Mouse (Mus musculus): ENCODE data around the gene Chic1. TPM values are rescaled to one million over a fixed set of nuclear protein-coding genes. Genes with fewer than 3 reads are reported as not detected.

Gene Chic1
- polyA plus RNA-seq, 1 experiment from 2014 or later = 0.20 TPM

GRCm38 (mm10) chrX:103393841-103394240, 37.6 kb downstream of the Chic1 start:
- 27% methylated on average over 1 of the region's 1 CpGs for WGBS (ENCODE audit: insufficient replicate concordance)
- Histone ChIP-seq H3K4me1 (ENCODE audit: insufficient read depth) (no peaks in the 10 kb centered on the region), H3K9ac (replicated peaks) (no peak overlapping the region), H3K4me2 (ENCODE audit: low read depth, low read length) (no peak overlapping the region), H3K27ac (ENCODE audit: low read depth) (no peak overlapping the region), H3K36me3 (replicated peaks; ENCODE audit: insufficient read depth, low read length) (no peaks in the 10 kb centered on the region), H3K9me3 (ENCODE audit: low read length) (no peaks in the 10 kb centered on the region), H3K4me3 (ENCODE audit: low read depth, low read length) (no peak overlapping the region), H3K27me3 (ENCODE audit: insufficient read depth, low read length) (peaks cover 4% of the 10 kb centered on the region; the same call in 1 of the 2 replicates)
- TF ChIP-seq EP300 (IDR thresholded peaks at IDR 0.05; ENCODE audit: low read depth) = no peak
- TF ChIP-seq CTCF (IDR thresholded peaks at IDR 0.05; ENCODE audit: low read depth) = no peak
- DNase-seq (no peak), ATAC-seq (no peak)

DNA sequence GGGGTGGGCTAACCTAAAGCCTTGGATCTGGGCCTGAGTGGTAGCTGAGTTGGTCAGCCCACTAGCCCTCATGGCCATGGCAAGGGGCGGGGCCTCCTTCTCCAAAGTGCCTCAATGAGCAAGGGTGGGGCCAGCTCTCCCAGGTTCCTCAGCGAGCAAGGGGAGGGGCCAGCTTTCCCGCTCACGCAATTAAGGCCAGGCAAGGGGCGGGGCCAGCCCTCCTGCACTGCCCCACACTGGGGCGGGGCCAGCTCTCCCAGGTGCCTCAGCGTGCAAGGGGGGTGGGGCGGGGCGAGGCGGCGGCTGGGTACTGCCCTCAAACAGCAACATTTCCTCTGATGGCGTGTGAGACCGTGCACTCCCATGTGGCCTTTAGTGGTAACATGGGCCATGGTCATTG, 48.7 kb downstream of the Chic1 start:
- H3K27me3 ChIP-seq (ENCODE audit: insufficient read depth, low read length) = 0 out of 2 replicates have a peak, but pooled peaks cover 3% of the 10 kb centered on the region
- 64% methylated on average over 11 of the region's 13 CpGs for WGBS (ENCODE audit: insufficient replicate concordance)
- no peak overlapping the region for H3K27ac ChIP-seq (ENCODE audit: low read depth)
- no peaks in the 10 kb centered on the region for H3K4me1 ChIP-seq (ENCODE audit: insufficient read depth)
- H3K4me3 ChIP-seq (ENCODE audit: low read depth, low read length) = no peak overlapping the region
- no peak overlapping the region for H3K4me2 ChIP-seq (ENCODE audit: low read depth, low read length)
- TF ChIP-seq CTCF (IDR thresholded peaks at IDR 0.05; ENCODE audit: low read depth) = no peak
- no peak for TF ChIP-seq EP300 (IDR thresholded peaks at IDR 0.05; ENCODE audit: low read depth)
- DNase-seq = peak; percentile 13
- no peaks in the 10 kb centered on the region for H3K36me3 ChIP-seq (replicated peaks; ENCODE audit: insufficient read depth, low read length)
- H3K9me3 ChIP-seq (ENCODE audit: low read length) = no peaks in the 10 kb centered on the region
- no peak for ATAC-seq
- H3K9ac ChIP-seq (replicated peaks) = no peak overlapping the region

DNA sequence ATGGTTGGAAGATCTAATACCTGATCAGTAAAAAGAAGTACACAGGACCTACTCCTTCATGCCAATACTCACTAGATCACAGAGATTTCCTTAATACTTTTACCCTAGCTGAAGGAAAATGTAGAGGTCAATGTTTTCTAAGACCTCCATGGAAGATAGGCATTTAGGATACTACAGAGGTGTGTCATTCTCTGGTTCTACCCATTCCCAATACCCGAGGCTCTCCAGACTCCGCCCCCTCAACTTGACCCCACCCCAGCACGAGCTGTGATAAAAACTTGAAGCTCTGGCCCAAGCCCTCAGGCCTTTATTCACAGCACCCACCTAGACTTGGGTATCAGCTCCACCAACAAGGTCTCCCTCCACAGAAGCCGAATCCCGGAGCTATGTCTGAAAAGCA, 57.9 kb downstream of the Chic1 start, which contains the start of gene Tsx:
Tsx (plus strand) TSS at position 301 of the 400 bp plus-strand sequence.
- WGBS (ENCODE audit: insufficient replicate concordance) = 75% methylated on average over 5 of the region's 5 CpGs
- H3K4me2 ChIP-seq (ENCODE audit: low read depth, low read length) = no peak within 1 kb of the TSS
- H3K27me3 ChIP-seq (ENCODE audit: insufficient read depth, low read length) = peaks cover 2% of the 10 kb centered on the region; the same call in 1 of the 2 replicates
- TF ChIP-seq EP300 (IDR thresholded peaks at IDR 0.05; ENCODE audit: low read depth) (no peak), CTCF (IDR thresholded peaks at IDR 0.05; ENCODE audit: low read depth) (no peak)
- H3K4me1 ChIP-seq (ENCODE audit: insufficient read depth) = no peaks in the 10 kb centered on the region
- ATAC-seq (no peak), DNase-seq (no peak)
- no peak within 1 kb of the TSS for H3K9ac ChIP-seq (replicated peaks)
- H3K4me3 ChIP-seq (ENCODE audit: low read depth, low read length) = no peak within 1 kb of the TSS
- H3K36me3 ChIP-seq (replicated peaks; ENCODE audit: insufficient read depth, low read length) = no peaks in the 10 kb centered on the region
- H3K9me3 ChIP-seq (ENCODE audit: low read length) = no peaks in the 10 kb centered on the region
- H3K27ac ChIP-seq (ENCODE audit: low read depth) = no peak within 1 kb of the TSS

DNA sequence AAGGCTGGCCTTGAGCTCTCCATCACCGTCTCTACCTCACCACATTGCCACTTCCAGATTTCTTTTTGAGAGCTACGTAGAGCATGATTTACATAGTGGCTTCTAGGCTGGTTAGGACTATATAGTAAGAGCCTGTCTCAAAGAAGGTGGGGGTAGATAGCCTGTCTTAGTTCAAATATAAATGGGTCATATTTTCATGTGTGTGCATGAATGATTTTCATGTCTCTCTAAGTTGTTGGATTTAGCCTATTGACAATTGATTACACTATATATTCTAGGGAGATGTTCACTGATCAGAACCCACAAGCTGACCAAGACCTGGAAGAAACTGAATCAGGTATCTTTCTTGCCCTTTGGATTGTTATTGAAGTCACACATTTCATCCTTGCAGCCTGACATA, 65.4 kb downstream of the Chic1 start, which contains the start of gene Gm26992:
Gm26992 (plus strand) TSS at position 301 of the 400 bp plus-strand sequence.
- Histone ChIP-seq H3K9me3 (ENCODE audit: low read length) (no peaks in the 10 kb centered on the region), H3K9ac (replicated peaks) (no peak within 1 kb of the TSS), H3K4me2 (ENCODE audit: low read depth, low read length) (no peak within 1 kb of the TSS), H3K4me1 (ENCODE audit: insufficient read depth) (no peaks in the 10 kb centered on the region), H3K4me3 (ENCODE audit: low read depth, low read length) (no peak within 1 kb of the TSS), H3K27me3 (ENCODE audit: insufficient read depth, low read length) (no peaks in the 10 kb centered on the region), H3K36me3 (replicated peaks; ENCODE audit: insufficient read depth, low read length) (no peaks in the 10 kb centered on the region), H3K27ac (ENCODE audit: low read depth) (no peak within 1 kb of the TSS)
- no peak for TF ChIP-seq EP300 (IDR thresholded peaks at IDR 0.05; ENCODE audit: low read depth)
- TF ChIP-seq CTCF (IDR thresholded peaks at IDR 0.05; ENCODE audit: low read depth) = no peak
- ATAC-seq (no peak), DNase-seq (no peak)
- WGBS (ENCODE audit: insufficient replicate concordance) = 81% methylated on average over 2 of the region's 2 CpGs

GRCm38 (mm10) chrX:103427677-103428076, 71.4 kb downstream of the Chic1 start:
- H3K27me3 ChIP-seq (ENCODE audit: insufficient read depth, low read length) = peaks cover 15% of the 10 kb centered on the region; the same call in 1 of the 2 replicates
- ATAC-seq (no peak), DNase-seq (no peak)
- H3K4me2 ChIP-seq (ENCODE audit: low read depth, low read length) = no peak overlapping the region
- H3K36me3 ChIP-seq (replicated peaks; ENCODE audit: insufficient read depth, low read length) = no peaks in the 10 kb centered on the region
- no peak overlapping the region for H3K9ac ChIP-seq (replicated peaks)
- H3K4me3 ChIP-seq (ENCODE audit: low read depth, low read length) = no peak overlapping the region
- 71% methylated on average over 7 of the region's 7 CpGs for WGBS (ENCODE audit: insufficient replicate concordance)
- H3K27ac ChIP-seq (ENCODE audit: low read depth) = no peak overlapping the region
- no peaks in the 10 kb centered on the region for H3K9me3 ChIP-seq (ENCODE audit: low read length)
- TF ChIP-seq CTCF (IDR thresholded peaks at IDR 0.05; ENCODE audit: low read depth) (no peak), EP300 (IDR thresholded peaks at IDR 0.05; ENCODE audit: low read depth) (no peak)
- H3K4me1 ChIP-seq (ENCODE audit: insufficient read depth) = no peaks in the 10 kb centered on the region

- Histone ChIP-seq H3K9me3 (ENCODE audit: low read length) (no peaks in the 10 kb centered on the region), H3K27me3 (ENCODE audit: insufficient read depth, low read length) (peaks cover 15% of the 10 kb centered on the region; the same call in 1 of the 2 replicates), H3K4me1 (ENCODE audit: insufficient read depth) (no peaks in the 10 kb centered on the region), H3K4me2 (ENCODE audit: low read depth, low read length) (no peak overlapping the region), H3K9ac (replicated peaks) (no peak overlapping the region), H3K27ac (ENCODE audit: low read depth) (no peak overlapping the region), H3K4me3 (ENCODE audit: low read depth, low read length) (no peak overlapping the region), H3K36me3 (replicated peaks; ENCODE audit: insufficient read depth, low read length) (no peaks in the 10 kb centered on the region)
- TF ChIP-seq CTCF (IDR thresholded peaks at IDR 0.05; ENCODE audit: low read depth) (no peak), EP300 (IDR thresholded peaks at IDR 0.05; ENCODE audit: low read depth) (no peak)
- DNase-seq (no peak), ATAC-seq (no peak)
- 66% methylated on average over 7 of the region's 7 CpGs for WGBS (ENCODE audit: insufficient replicate concordance)
Measured at GRCm38 (mm10) chrX:103432293-103432692, 76.0 kb downstream of the Chic1 start.
